Mouse (Mus musculus): ENCODE measurements at regions not wholly inside any gene's neighbourhood (a gene's known extent, or its start where the extent isn't known, plus 50 kb on each side); places are given as distances from the start of the nearest gene placed in this dataset.

DNA sequence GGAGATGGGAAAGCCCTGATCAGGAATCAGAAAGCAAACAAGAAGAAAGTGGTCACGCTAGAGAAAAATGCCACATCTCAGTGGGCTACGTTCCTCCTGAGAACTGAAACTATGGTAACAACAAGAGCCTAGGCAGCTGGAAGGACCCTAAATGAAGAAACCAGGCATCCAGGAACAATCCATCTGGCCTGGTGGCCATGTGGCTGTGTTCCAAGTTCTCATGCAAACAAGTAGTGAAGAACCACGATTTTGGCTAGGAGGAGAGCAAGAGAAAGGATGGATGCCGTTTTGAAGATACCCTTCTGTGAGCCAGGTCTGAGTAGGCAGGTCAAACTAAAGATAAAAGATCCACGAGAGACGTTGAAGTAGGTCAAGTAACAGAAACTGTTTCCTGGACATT, 1613.6 kb upstream of the Gm6569 start:
- no peak overlapping the region for H3K4me2 ChIP-seq (ENCODE audit: low read length)
- no peak overlapping the region for H3K4me3 ChIP-seq (replicated peaks; ENCODE audit: low read depth, low read length)
- H3K4me1 ChIP-seq (ENCODE audit: control insufficient read depth, insufficient read depth, low read length) = no peaks in the 10 kb centered on the region
- H3K9me3 ChIP-seq (ENCODE audit: control insufficient read depth, low read length) = no peaks in the 10 kb centered on the region
- DNase-seq (no peak), ATAC-seq (ENCODE audit: low FRiP score, low TSS enrichment) (no peak)
- no peak overlapping the region for H3K9ac ChIP-seq (replicated peaks; ENCODE audit: low read length)
- no peak overlapping the region for H3K27ac ChIP-seq (replicated peaks; ENCODE audit: low read depth, low read length)
- H3K27me3 ChIP-seq (ENCODE audit: control insufficient read depth, insufficient read depth, low read length) = no peaks in the 10 kb centered on the region
- WGBS = 83% methylated on average over 6 of the region's 6 CpGs
- H3K36me3 ChIP-seq (ENCODE audit: control insufficient read depth, insufficient read depth, low read length) = no peaks in the 10 kb centered on the region

DNA sequence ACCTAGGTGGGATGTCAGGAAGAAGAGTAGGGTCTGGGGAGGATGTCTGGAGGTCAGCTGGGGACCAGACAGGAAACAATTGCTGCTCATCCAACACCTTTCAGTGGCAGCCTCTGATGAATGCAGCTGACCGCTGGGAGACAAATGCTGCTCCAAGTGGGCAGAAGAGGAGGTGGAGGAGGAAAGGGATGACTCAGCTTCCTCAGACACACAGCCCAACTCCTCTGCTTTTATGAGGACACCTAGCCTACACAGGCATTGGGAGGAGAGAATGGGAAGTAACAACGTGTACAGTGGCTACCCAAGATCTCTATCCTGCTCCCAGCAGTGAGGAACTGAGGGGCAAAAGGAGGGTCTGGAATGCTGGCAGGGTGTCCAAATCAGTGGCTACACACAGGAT, 1602.0 kb upstream of the Gm6569 start:
- no peaks in the 10 kb centered on the region for H3K27me3 ChIP-seq (ENCODE audit: control insufficient read depth, insufficient read depth, low read length)
- no peaks in the 10 kb centered on the region for H3K4me1 ChIP-seq (ENCODE audit: control insufficient read depth, insufficient read depth, low read length)
- H3K27ac ChIP-seq (replicated peaks; ENCODE audit: low read depth, low read length) = no peak overlapping the region
- DNase-seq (no peak), ATAC-seq (ENCODE audit: low FRiP score, low TSS enrichment) (no peak)
- WGBS = 44% methylated on average over 2 of the region's 2 CpGs
- no peak overlapping the region for H3K4me3 ChIP-seq (replicated peaks; ENCODE audit: low read depth, low read length)
- H3K9me3 ChIP-seq (ENCODE audit: control insufficient read depth, low read length) = no peaks in the 10 kb centered on the region
- H3K9ac ChIP-seq (replicated peaks; ENCODE audit: low read length) = no peak overlapping the region
- no peaks in the 10 kb centered on the region for H3K36me3 ChIP-seq (ENCODE audit: control insufficient read depth, insufficient read depth, low read length)
- H3K4me2 ChIP-seq (ENCODE audit: low read length) = no peak overlapping the region

DNA sequence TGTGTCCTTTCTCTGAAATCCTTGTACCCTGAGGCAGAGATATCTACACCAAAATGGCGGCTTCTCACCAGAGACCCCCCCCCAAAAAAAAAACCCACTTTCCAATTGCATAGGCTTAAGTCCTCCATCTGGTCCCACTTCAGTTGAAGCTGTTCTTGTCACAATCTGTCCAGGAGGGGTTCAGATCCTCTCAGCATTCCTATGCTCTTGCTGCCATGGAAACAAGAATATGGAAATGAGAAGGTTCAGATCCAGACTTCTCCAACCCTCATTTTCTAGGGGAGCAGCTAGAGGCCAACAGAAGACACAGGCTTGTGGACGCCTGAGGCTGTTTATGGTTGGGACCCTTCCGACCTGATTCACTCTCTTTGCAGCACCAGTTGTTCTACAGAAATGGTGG, 1569.7 kb upstream of the Gm6569 start:
- ATAC-seq (ENCODE audit: low FRiP score, low TSS enrichment) (no peak; the same call in 1 of the 2 replicates), DNase-seq (peak; percentile 13)
- Histone ChIP-seq H3K9ac (replicated peaks; ENCODE audit: low read length) (no peak overlapping the region), H3K4me2 (ENCODE audit: low read length) (no peak overlapping the region), H3K27ac (replicated peaks; ENCODE audit: low read depth, low read length) (no peak overlapping the region), H3K4me1 (ENCODE audit: control insufficient read depth, insufficient read depth, low read length) (no peaks in the 10 kb centered on the region), H3K4me3 (replicated peaks; ENCODE audit: low read depth, low read length) (no peak overlapping the region), H3K36me3 (ENCODE audit: control insufficient read depth, insufficient read depth, low read length) (no peaks in the 10 kb centered on the region), H3K27me3 (ENCODE audit: control insufficient read depth, insufficient read depth, low read length) (no peaks in the 10 kb centered on the region), H3K9me3 (ENCODE audit: control insufficient read depth, low read length) (peaks cover 7% of the 10 kb centered on the region)
- 71% methylated on average over 3 of the region's 3 CpGs for WGBS

DNA sequence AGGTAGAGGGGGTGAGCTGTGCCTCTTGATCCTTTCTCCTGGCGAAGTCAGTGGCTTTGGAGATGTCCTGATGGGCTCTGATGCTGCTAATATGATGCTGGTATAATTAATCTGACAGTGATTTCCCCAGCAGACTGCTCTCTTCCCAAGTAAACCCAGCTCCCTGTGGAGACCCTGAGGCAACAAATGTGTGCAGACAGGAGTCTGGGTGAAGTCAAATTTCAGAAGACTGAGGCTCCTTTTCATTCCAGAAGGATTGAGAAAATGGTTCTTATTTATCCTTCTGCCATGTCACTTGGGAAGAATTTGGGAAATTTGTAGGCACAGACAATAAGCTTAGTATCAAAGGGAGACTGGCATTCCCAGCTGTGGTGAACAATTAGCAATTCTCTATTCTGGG, 1550.5 kb upstream of the Gm6569 start:
- 28% methylated on average over 1 of the region's 1 CpGs for WGBS
- DNase-seq (peak; percentile 53), ATAC-seq (ENCODE audit: low FRiP score, low TSS enrichment) (no peak)
- H3K27me3 ChIP-seq (ENCODE audit: control insufficient read depth, insufficient read depth, low read length) = no peaks in the 10 kb centered on the region
- no peak overlapping the region for H3K4me3 ChIP-seq (replicated peaks; ENCODE audit: low read depth, low read length)
- peak overlapping the region; percentile 20; the same call in 1 of the 2 replicates for H3K27ac ChIP-seq (replicated peaks; ENCODE audit: low read depth, low read length)
- no peak overlapping the region for H3K4me2 ChIP-seq (ENCODE audit: low read length)
- H3K4me1 ChIP-seq (ENCODE audit: control insufficient read depth, insufficient read depth, low read length) = no peaks in the 10 kb centered on the region
- peaks cover 5% of the 10 kb centered on the region; the same call in 1 of the 2 replicates for H3K9me3 ChIP-seq (ENCODE audit: control insufficient read depth, low read length)
- no peak overlapping the region for H3K9ac ChIP-seq (replicated peaks; ENCODE audit: low read length)
- no peaks in the 10 kb centered on the region for H3K36me3 ChIP-seq (ENCODE audit: control insufficient read depth, insufficient read depth, low read length)

DNA sequence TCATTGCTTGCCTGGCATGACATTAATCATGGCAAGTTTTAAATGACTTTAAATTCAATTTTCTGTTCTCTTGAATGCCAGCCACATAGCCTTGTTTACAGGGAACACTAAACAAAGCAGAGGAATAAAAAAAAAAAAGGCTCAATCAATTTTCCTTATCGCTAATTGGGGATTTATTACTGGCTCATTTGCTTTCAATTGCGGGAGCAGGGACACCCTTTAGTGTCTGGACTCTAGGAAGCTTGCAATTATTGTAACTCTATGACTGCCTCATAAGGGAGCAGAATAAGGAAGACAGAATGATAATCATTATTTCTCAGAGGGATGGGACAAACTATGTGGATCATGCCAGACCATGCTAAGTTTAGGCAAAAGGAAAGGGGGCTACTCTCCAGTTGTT, 1537.7 kb upstream of the Gm6569 start:
- Histone ChIP-seq H3K9me3 (ENCODE audit: control insufficient read depth, low read length) (no peaks in the 10 kb centered on the region), H3K27ac (replicated peaks; ENCODE audit: low read depth, low read length) (no peak overlapping the region), H3K9ac (replicated peaks; ENCODE audit: low read length) (no peak overlapping the region), H3K4me3 (replicated peaks; ENCODE audit: low read depth, low read length) (no peak overlapping the region), H3K27me3 (ENCODE audit: control insufficient read depth, insufficient read depth, low read length) (no peaks in the 10 kb centered on the region), H3K4me2 (ENCODE audit: low read length) (no peak overlapping the region), H3K4me1 (ENCODE audit: control insufficient read depth, insufficient read depth, low read length) (no peaks in the 10 kb centered on the region), H3K36me3 (ENCODE audit: control insufficient read depth, insufficient read depth, low read length) (no peaks in the 10 kb centered on the region)
- DNase-seq (no peak), ATAC-seq (ENCODE audit: low FRiP score, low TSS enrichment) (no peak)
- WGBS = 88% methylated on average over 2 of the region's 2 CpGs

DNA sequence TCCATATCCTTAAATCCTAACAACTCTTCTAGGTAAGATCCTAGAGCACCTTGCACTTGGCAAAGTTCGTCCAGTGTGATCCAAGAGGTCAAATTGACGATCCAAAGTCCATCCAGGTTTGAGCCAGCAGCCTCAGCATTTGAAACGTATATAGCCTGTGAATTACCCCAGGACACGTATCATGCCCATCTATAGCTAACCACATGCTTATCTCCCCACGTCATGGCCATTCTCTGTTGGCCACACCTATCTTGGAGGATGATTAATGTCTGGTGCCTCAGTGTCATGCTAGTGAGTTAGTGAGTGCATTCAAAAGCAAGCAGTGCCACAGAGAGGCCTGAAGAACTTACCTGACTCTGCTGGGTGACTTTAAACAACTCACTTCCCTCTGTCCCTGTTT, 1521.9 kb upstream of the Gm6569 start:
- 87% methylated on average over 5 of the region's 5 CpGs for WGBS

DNA sequence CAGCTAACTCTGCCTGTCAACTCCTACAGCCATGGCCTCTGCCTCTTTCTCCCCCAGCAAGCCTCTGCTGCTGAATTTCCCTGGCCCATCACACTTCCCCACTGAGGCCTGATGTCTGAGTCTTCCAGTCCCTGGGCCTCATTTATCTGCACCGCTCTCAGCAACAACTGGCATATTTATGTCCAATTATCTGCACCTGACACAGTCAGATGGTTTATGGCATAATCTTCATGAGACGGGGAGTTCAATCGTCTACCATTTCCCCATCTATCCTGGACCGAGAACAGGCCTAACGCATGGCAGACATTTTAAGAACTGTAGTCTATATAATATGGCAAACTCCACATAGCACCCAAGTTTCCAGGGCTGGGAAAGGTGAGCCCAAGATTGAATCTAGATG, 1512.8 kb upstream of the Gm6569 start:
- no peaks in the 10 kb centered on the region for H3K36me3 ChIP-seq (ENCODE audit: control insufficient read depth, insufficient read depth, low read length)
- no peak overlapping the region for H3K9ac ChIP-seq (replicated peaks; ENCODE audit: low read length)
- ATAC-seq (ENCODE audit: low FRiP score, low TSS enrichment) = no peak
- 89% methylated on average over 5 of the region's 5 CpGs for WGBS
- no peak overlapping the region for H3K4me2 ChIP-seq (ENCODE audit: low read length)
- no peaks in the 10 kb centered on the region for H3K9me3 ChIP-seq (ENCODE audit: control insufficient read depth, low read length)
- H3K4me1 ChIP-seq (ENCODE audit: control insufficient read depth, insufficient read depth, low read length) = no peaks in the 10 kb centered on the region
- no peaks in the 10 kb centered on the region for H3K27me3 ChIP-seq (ENCODE audit: control insufficient read depth, insufficient read depth, low read length)
- no peak overlapping the region for H3K4me3 ChIP-seq (replicated peaks; ENCODE audit: low read depth, low read length)
- no peak overlapping the region for H3K27ac ChIP-seq (replicated peaks; ENCODE audit: low read depth, low read length)
- no peak for DNase-seq

More for the DNA sequence above, 1521.9 kb upstream of the Gm6569 start:
- Histone ChIP-seq H3K4me1 (ENCODE audit: control insufficient read depth, insufficient read depth, low read length) (no peaks in the 10 kb centered on the region), H3K4me3 (replicated peaks; ENCODE audit: low read depth, low read length) (no peak overlapping the region), H3K27me3 (ENCODE audit: control insufficient read depth, insufficient read depth, low read length) (no peaks in the 10 kb centered on the region), H3K9me3 (ENCODE audit: control insufficient read depth, low read length) (no peaks in the 10 kb centered on the region), H3K9ac (replicated peaks; ENCODE audit: low read length) (no peak overlapping the region), H3K4me2 (ENCODE audit: low read length) (no peak overlapping the region), H3K27ac (replicated peaks; ENCODE audit: low read depth, low read length) (no peak overlapping the region), H3K36me3 (ENCODE audit: control insufficient read depth, insufficient read depth, low read length) (no peaks in the 10 kb centered on the region)
- ATAC-seq (ENCODE audit: low FRiP score, low TSS enrichment) (no peak), DNase-seq (no peak)

DNA sequence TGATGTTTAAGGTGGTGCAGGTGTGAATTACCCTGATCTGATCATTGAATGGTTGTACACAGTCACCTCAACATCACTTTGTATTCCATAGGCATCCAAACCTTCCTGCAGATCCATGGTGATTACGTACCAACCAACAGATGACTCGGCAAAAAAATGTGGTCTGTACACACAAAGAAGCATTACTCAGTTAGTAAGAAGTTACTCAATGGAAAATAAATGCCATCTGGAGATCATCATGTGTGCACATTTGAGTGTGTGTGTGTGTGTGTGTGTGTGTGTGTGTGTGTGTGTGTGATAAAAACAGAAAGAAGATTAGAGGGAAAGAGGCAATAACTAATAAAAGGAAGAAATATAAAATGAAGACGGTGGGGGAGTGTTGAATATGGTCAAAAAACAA, 1512.2 kb upstream of the Gm6569 start:
- H3K4me1 ChIP-seq (ENCODE audit: control insufficient read depth, insufficient read depth, low read length) = no peaks in the 10 kb centered on the region
- ATAC-seq (ENCODE audit: low FRiP score, low TSS enrichment) (no peak), DNase-seq (no peak)
- no peak overlapping the region for H3K9ac ChIP-seq (replicated peaks; ENCODE audit: low read length)
- no peaks in the 10 kb centered on the region for H3K27me3 ChIP-seq (ENCODE audit: control insufficient read depth, insufficient read depth, low read length)
- H3K4me3 ChIP-seq (replicated peaks; ENCODE audit: low read depth, low read length) = no peak overlapping the region
- 93% methylated on average over 3 of the region's 3 CpGs for WGBS
- no peak overlapping the region for H3K4me2 ChIP-seq (ENCODE audit: low read length)
- no peaks in the 10 kb centered on the region for H3K9me3 ChIP-seq (ENCODE audit: control insufficient read depth, low read length)
- no peaks in the 10 kb centered on the region for H3K36me3 ChIP-seq (ENCODE audit: control insufficient read depth, insufficient read depth, low read length)
- no peak overlapping the region for H3K27ac ChIP-seq (replicated peaks; ENCODE audit: low read depth, low read length)

DNA sequence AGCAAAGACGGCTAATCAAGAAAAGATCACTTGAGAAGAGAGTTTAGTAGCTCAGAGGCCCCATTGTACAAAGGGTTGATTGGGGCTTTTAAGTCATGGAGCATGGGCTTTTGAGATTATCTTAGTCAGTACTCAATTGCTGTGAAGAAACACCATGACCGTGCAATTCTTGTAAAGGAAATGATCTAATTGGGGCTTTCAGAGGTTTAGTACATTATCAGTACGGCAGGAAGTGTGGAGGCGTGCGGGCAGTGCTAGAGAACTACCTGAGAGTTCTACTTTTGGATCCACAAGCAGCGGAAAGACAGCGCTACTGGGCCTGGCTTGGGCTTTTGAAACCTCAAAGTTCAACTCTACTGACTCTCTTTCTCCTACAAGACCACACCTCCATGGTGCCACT, 1511.2 kb upstream of the Gm6569 start:
- no peaks in the 10 kb centered on the region for H3K4me1 ChIP-seq (ENCODE audit: control insufficient read depth, insufficient read depth, low read length)
- no peak for ATAC-seq (ENCODE audit: low FRiP score, low TSS enrichment)
- H3K9me3 ChIP-seq (ENCODE audit: control insufficient read depth, low read length) = no peaks in the 10 kb centered on the region
- no peak overlapping the region for H3K4me3 ChIP-seq (replicated peaks; ENCODE audit: low read depth, low read length)
- WGBS = 90% methylated on average over 7 of the region's 7 CpGs
- DNase-seq = no peak
- H3K27ac ChIP-seq (replicated peaks; ENCODE audit: low read depth, low read length) = no peak overlapping the region
- no peak overlapping the region for H3K9ac ChIP-seq (replicated peaks; ENCODE audit: low read length)
- no peaks in the 10 kb centered on the region for H3K27me3 ChIP-seq (ENCODE audit: control insufficient read depth, insufficient read depth, low read length)
- no peak overlapping the region for H3K4me2 ChIP-seq (ENCODE audit: low read length)
- no peaks in the 10 kb centered on the region for H3K36me3 ChIP-seq (ENCODE audit: control insufficient read depth, insufficient read depth, low read length)
